Mouse (Mus musculus) myocyte (in vitro differentiated cells): ENCODE results near the gene Naa15.

Source experiments
- E2F4 ChIP-seq: IDR thresholded peaks from one replicate; pipeline ENCODE4 v1.6.1; 2011; ENCODE audit warnings: mild to moderate bottlenecking, control low read depth, moderate library complexity; ENCODE audit not compliant: insufficient read depth
- POLR2A ChIP-seq: IDR thresholded peaks from one replicate; pipeline ENCODE4 v1.6.1; 2011; ENCODE audit warnings: low read depth, mild to moderate bottlenecking, control low read depth, moderate library complexity; ENCODE audit not compliant: insufficient read length
- SRF ChIP-seq: IDR thresholded peaks from one replicate; pipeline ENCODE4 v1.6.1; 2011; ENCODE audit warnings: low read depth; ENCODE audit not compliant: control insufficient read depth, insufficient read length
- TCF3 ChIP-seq: IDR thresholded peaks from one replicate; pipeline ENCODE4 v1.6.1; 2011; ENCODE audit warnings: low read depth, control low read depth; ENCODE audit not compliant: insufficient read length
- USF1 ChIP-seq: IDR thresholded peaks from one replicate; pipeline ENCODE4 v1.6.1; 2011; ENCODE audit warnings: low read depth, mild to moderate bottlenecking, control low read depth, moderate library complexity

- TF ChIP-seq POLR2A = no peak
- TF ChIP-seq USF1 = no peak
- no peak for TF ChIP-seq SRF
- TF ChIP-seq E2F4 = no peak
- no peak for TF ChIP-seq TCF3
Observed at GRCm38 (mm10) chr3:51400682-51401081, 14.3 kb upstream of the Naa15 start.
